Mouse (Mus musculus): ENCODE data around the gene Pih1d1.
"Not testable (repeated sequence)": the region's sequence is repeated elsewhere in the genome, so short reads cannot be mapped to it uniquely, and the experiment has no call there.

Pih1d1 gene

GRCm38 (mm10) chr7:45165701-45166100, 11.6 kb downstream of the Pih1d1 start:
- no peak for DNase-seq (ENCODE audit: low spot score in 2 of 2)

GRCm38 (mm10) chr7:45166950-45167401, 12.9 kb downstream of the Pih1d1 start:
- peak in 1 of 2 experiments; percentile 66 for DNase-seq (ENCODE audit: low spot score in 2 of 2)

- peak in 1 of 2 experiments; percentile 70 for DNase-seq (ENCODE audit: low spot score in 2 of 2)
Observed at GRCm38 (mm10) chr7:45167761-45168445, 13.8 kb downstream of the Pih1d1 start.

- DNase-seq (ENCODE audit: low spot score in 2 of 2): no peak
Observed at GRCm38 (mm10) chr7:45168656-45169055, 14.6 kb downstream of the Pih1d1 start.

GRCm38 (mm10) chr7:45169495-45169894, 15.4 kb downstream of the Pih1d1 start:
- DNase-seq (ENCODE audit: low spot score in 2 of 2): peak in 1 of 2 experiments; percentile 75

GRCm38 (mm10) chr7:45172974-45173373, 18.9 kb downstream of the Pih1d1 start:
- no peak for DNase-seq (ENCODE audit: low spot score in 2 of 2)

GRCm38 (mm10) chr7:45173772-45174171, 19.7 kb downstream of the Pih1d1 start:
- DNase-seq (ENCODE audit: low spot score in 2 of 2): not testable (repeated sequence)

GRCm38 (mm10) chr7:45174567-45175280, 20.6 kb downstream of the Pih1d1 start:
- no peak for DNase-seq (ENCODE audit: low spot score in 2 of 2)

- DNase-seq (ENCODE audit: low spot score in 2 of 2): no peak
Observed at GRCm38 (mm10) chr7:45175398-45175797, 21.3 kb downstream of the Pih1d1 start.

- DNase-seq (ENCODE audit: low spot score in 2 of 2): no peak
Observed at GRCm38 (mm10) chr7:45175929-45176328, 21.8 kb downstream of the Pih1d1 start.

- no peak for DNase-seq (ENCODE audit: low spot score in 2 of 2)
Observed at GRCm38 (mm10) chr7:45176356-45176755, 22.3 kb downstream of the Pih1d1 start.

GRCm38 (mm10) chr7:45178550-45178949, 24.4 kb downstream of the Pih1d1 start:
- no peak for DNase-seq (ENCODE audit: low spot score in 2 of 2)

GRCm38 (mm10) chr7:45179469-45179868, 25.4 kb downstream of the Pih1d1 start, which contains the start of gene Gfy:
TSS of gene Gfy (minus strand) at chr7:45179569.
- no peak for DNase-seq (ENCODE audit: low spot score in 2 of 2)

- no peak for DNase-seq (ENCODE audit: low spot score in 2 of 2)
Observed at GRCm38 (mm10) chr7:45180896-45181477, 26.9 kb downstream of the Pih1d1 start, which contains the start of gene Pth2. TSS of gene Pth2 (plus strand) at chr7:45180995.

- no peak for DNase-seq (ENCODE audit: low spot score in 2 of 2)
Observed at GRCm38 (mm10) chr7:45181540-45181939, 27.4 kb downstream of the Pih1d1 start.

GRCm38 (mm10) chr7:45182199-45182601, 28.1 kb downstream of the Pih1d1 start:
- DNase-seq (ENCODE audit: low spot score in 2 of 2): peak; percentile 58 to 88

GRCm38 (mm10) chr7:45182606-45183005, 28.5 kb downstream of the Pih1d1 start:
- no peak for DNase-seq (ENCODE audit: low spot score in 2 of 2)

- DNase-seq (ENCODE audit: low spot score in 2 of 2): no peak
Observed at GRCm38 (mm10) chr7:45183672-45184071, 29.6 kb downstream of the Pih1d1 start.

GRCm38 (mm10) chr7:45185921-45186320, 31.8 kb downstream of the Pih1d1 start:
- no peak for DNase-seq (ENCODE audit: low spot score in 2 of 2)

- peak in 1 of 2 experiments; percentile 69 for DNase-seq (ENCODE audit: low spot score in 2 of 2)
Observed at GRCm38 (mm10) chr7:45189600-45189999, 35.5 kb downstream of the Pih1d1 start.

- no peak for DNase-seq (ENCODE audit: low spot score in 2 of 2)
Observed at GRCm38 (mm10) chr7:45190186-45190585, 36.1 kb downstream of the Pih1d1 start.

- DNase-seq (ENCODE audit: low spot score in 2 of 2): no peak
Observed at GRCm38 (mm10) chr7:45191161-45191560, 37.1 kb downstream of the Pih1d1 start.

All from left cerebral cortex, adult 9 months (tissue).